Mouse (Mus musculus) olfactory bulb, adult 2 months (tissue): ENCODE measurements around the gene Frem2.

Source experiments
- CTCF ChIP-seq: fragments of 200-500 bp; IDR thresholded peaks from 2 replicates; pipeline ENCODE4 v1.5.1; 2012; ENCODE audit warnings: low read depth, mild to moderate bottlenecking, low read length, moderate library complexity; ENCODE audit not compliant: insufficient read depth
- POLR2A ChIP-seq: fragments of 200-500 bp; IDR thresholded peaks from 2 replicates; pipeline ENCODE4 v1.6.1; 2012; ENCODE audit warnings: mild to moderate bottlenecking, low read depth, low read length, moderate library complexity; ENCODE audit not compliant: insufficient read depth

GRCm38 (mm10) chr3:53530305-53530704 lies 126.8 kb downstream of the Frem2 start:
- no peak for TF ChIP-seq CTCF
- no peak for TF ChIP-seq POLR2A
